In genomic region chr2:128241280-128241665, GRCm38 (mm10) we compare ENCODE assay signal across 11 mouse cellular contexts.
DNase-seq lines count a peak whose midpoint lies in the region; ATAC-seq and TF ChIP-seq lines count a peak whose summit lies in the region.
"Had no signal": no experiment of that assay in that cellular context is flagged by ENCODE, and none has a peak within 500 bp of the region (broad histone marks: within the 10 kb centered on the region; RNA-seq: fewer than 3 reads in every experiment).

No protein-coding gene starts in this region.

- WGBS in hindbrain, embryonic 10.5 days = 1% methylated on average over 3 of the region's 3 CpGs
- WGBS in hindbrain, embryonic 14.5 days = 2% methylated on average over 3 of the region's 3 CpGs

- H3K36me3 ChIP-seq in hindbrain, embryonic 10.5 days = no peaks in the 10 kb centered on the region
- no peaks in the 10 kb centered on the region for H3K36me3 ChIP-seq in hindbrain, embryonic 14.5 days (replicated peaks; ENCODE audit: control insufficient read depth, insufficient read depth)
- H3K36me3 ChIP-seq in E14TG2a.4 (ENCODE audit: insufficient read depth, low read length) (no peaks in the 10 kb centered on the region), myocyte (ENCODE audit: control insufficient read depth, insufficient read depth) (no peaks in the 10 kb centered on the region)

- no peak for TF ChIP-seq POLR2A in brain, embryonic 14.5 days (IDR thresholded peaks at IDR 0.05; ENCODE audit: borderline replicate concordance, extremely low read depth, insufficient read depth, insufficient read length, poor library complexity, severe bottlenecking)
- no peak for TF ChIP-seq POLR2A in myocyte (IDR thresholded peaks at IDR 0.05; ENCODE audit: insufficient read length, low read depth)

- no peaks in the 10 kb centered on the region for H3K9me3 ChIP-seq in hindbrain, embryonic 10.5 days
- H3K9me3 ChIP-seq in hindbrain, embryonic 14.5 days (ENCODE audit: control insufficient read depth, low read length) = no peaks in the 10 kb centered on the region
- peaks cover 3% of the 10 kb centered on the region; the same call in 1 of the 2 replicates for H3K9me3 ChIP-seq in E14TG2a.4 (ENCODE audit: low read length)

- peaks cover 26% of the 10 kb centered on the region for H3K4me1 ChIP-seq in hindbrain, embryonic 10.5 days (replicated peaks)
- peaks cover 9% of the 10 kb centered on the region for H3K4me1 ChIP-seq in hindbrain, embryonic 14.5 days (replicated peaks; ENCODE audit: control insufficient read depth, insufficient read depth, low read length)
- H3K4me1 ChIP-seq in E14TG2a.4 (replicated peaks; ENCODE audit: low read depth, low read length) = peaks cover 72% of the 10 kb centered on the region

- H3K9ac ChIP-seq in hindbrain, embryonic 14.5 days = no peak overlapping the region
- H3K9ac ChIP-seq: liver, embryonic 14.5 days had no signal

- peak overlapping the region; percentile 89 for H3K27ac ChIP-seq in hindbrain, embryonic 10.5 days
- H3K27ac ChIP-seq in hindbrain, embryonic 14.5 days = no peak overlapping the region
- H3K27ac ChIP-seq: liver, embryonic 14.5 days had no signal

- TF ChIP-seq CTCF in E14TG2a.4 (conservative IDR thresholded peaks at IDR 0.05; ENCODE audit: low read length) = no peak
- TF ChIP-seq CTCF in brain, embryonic 14.5 days (IDR thresholded peaks at IDR 0.05; ENCODE audit: borderline replicate concordance, extremely low read depth, insufficient read depth, insufficient read length) = no peak

- DNase-seq in hindbrain, embryonic 10.5 days (ENCODE audit: low spot score) = peak; percentile 40
- DNase-seq in hindbrain, embryonic 14.5 days (ENCODE audit: low spot score) = no peak
- DNase-seq in brain, embryonic 14.5 days (ENCODE audit: low read depth) = peak; percentile 39
- DNase-seq in adrenal gland, adult (ENCODE audit: inconsistent age in 2 of 2, low spot score in 1 of 2) = no peak
- no peak for DNase-seq in adrenal gland, postnatal 10 days
- DNase-seq: thymus, adult 18-20 months had no signal

- no peaks in the 10 kb centered on the region for H3K79me2 ChIP-seq in myocyte (ENCODE audit: control insufficient read depth, insufficient read depth)

- 0 out of 2 replicates have a peak, but pooled peaks cover 2% of the 10 kb centered on the region for H3K27me3 ChIP-seq in hindbrain, embryonic 10.5 days (ENCODE audit: insufficient read depth, poor library complexity, severe bottlenecking)
- no peaks in the 10 kb centered on the region for H3K27me3 ChIP-seq in hindbrain, embryonic 14.5 days (ENCODE audit: control insufficient read depth, insufficient read depth, low read length)
- H3K27me3 ChIP-seq in E14TG2a.4 (ENCODE audit: insufficient read depth, low read length) = no peaks in the 10 kb centered on the region
- no peaks in the 10 kb centered on the region for H3K27me3 ChIP-seq in myocyte (ENCODE audit: control insufficient read depth, insufficient read depth, insufficient read length)
- H3K27me3 ChIP-seq: CH12.LX had no signal

- no peak overlapping the region for H3K4me3 ChIP-seq in hindbrain, embryonic 10.5 days
- H3K4me3 ChIP-seq in hindbrain, embryonic 14.5 days (replicated peaks; ENCODE audit: low read length) = no peak overlapping the region
- H3K4me3 ChIP-seq in E14TG2a.4 (replicated peaks; ENCODE audit: low read length) (peak overlapping the region; percentile 45), myocyte (no peak overlapping the region)

- no peak overlapping the region for H3ac ChIP-seq in myocyte (ENCODE audit: control insufficient read depth, insufficient read length)

- no peak for ATAC-seq in hindbrain, embryonic 14.5 days (ENCODE audit: low FRiP score)
- ATAC-seq: hindbrain, embryonic 16.5 days had no signal

- no peak overlapping the region for H3K4me2 ChIP-seq in hindbrain, embryonic 14.5 days (replicated peaks)
- H3K4me2 ChIP-seq in myocyte (ENCODE audit: low read depth) = peak overlapping the region; percentile 72

TF ChIP-seq in myocyte, 11 proteins besides CTCF, POLR2A, EP300 and RAD21:
- TF ChIP-seq E2F4 (IDR thresholded peaks at IDR 0.05; ENCODE audit: insufficient read depth) (no peak), MYOD1 (IDR thresholded peaks at IDR 0.05; ENCODE audit: control insufficient read depth in 1 of 3, insufficient read length in 2 of 3, low read depth in 2 of 3) (no peak), CEBPB (IDR thresholded peaks at IDR 0.05; ENCODE audit: insufficient read depth, poor library complexity, severe bottlenecking) (no peak), USF1 (IDR thresholded peaks at IDR 0.05; ENCODE audit: low read depth) (no peak), SRF (IDR thresholded peaks at IDR 0.05; ENCODE audit: control insufficient read depth, insufficient read length, low read depth) (no peak)

Comparison
In these comparisons a context has a peak if more than half of its experiments do, and no peak if none do; other contexts are left out.
1. DNase-seq: peak in hindbrain, embryonic 10.5 days (single experiment) and brain, embryonic 14.5 days (single experiment); none in hindbrain, embryonic 14.5 days (single experiment), adrenal gland, adult (0 of 2) and adrenal gland, postnatal 10 days (single experiment).